Mouse (Mus musculus) liver, embryonic 18 days (tissue): ENCODE data around the gene B4galnt4. TPM values are rescaled to one million over a fixed set of nuclear protein-coding genes. Genes with fewer than 3 reads are reported as not detected.

ENCODE experiments used
- polyA plus RNA-seq: library from polyadenylated mRNA; depleted of rRNA; stranded (reverse); fragments of >200 nt; gene quantifications from 2 replicates; pipeline ENCODE4 v1.2.3, GENCODE M21; 2012; rRNA removed

The B4galnt4 gene
- polyA plus RNA-seq = 0.46 and 0.61 TPM in 2 replicates

DNA sequence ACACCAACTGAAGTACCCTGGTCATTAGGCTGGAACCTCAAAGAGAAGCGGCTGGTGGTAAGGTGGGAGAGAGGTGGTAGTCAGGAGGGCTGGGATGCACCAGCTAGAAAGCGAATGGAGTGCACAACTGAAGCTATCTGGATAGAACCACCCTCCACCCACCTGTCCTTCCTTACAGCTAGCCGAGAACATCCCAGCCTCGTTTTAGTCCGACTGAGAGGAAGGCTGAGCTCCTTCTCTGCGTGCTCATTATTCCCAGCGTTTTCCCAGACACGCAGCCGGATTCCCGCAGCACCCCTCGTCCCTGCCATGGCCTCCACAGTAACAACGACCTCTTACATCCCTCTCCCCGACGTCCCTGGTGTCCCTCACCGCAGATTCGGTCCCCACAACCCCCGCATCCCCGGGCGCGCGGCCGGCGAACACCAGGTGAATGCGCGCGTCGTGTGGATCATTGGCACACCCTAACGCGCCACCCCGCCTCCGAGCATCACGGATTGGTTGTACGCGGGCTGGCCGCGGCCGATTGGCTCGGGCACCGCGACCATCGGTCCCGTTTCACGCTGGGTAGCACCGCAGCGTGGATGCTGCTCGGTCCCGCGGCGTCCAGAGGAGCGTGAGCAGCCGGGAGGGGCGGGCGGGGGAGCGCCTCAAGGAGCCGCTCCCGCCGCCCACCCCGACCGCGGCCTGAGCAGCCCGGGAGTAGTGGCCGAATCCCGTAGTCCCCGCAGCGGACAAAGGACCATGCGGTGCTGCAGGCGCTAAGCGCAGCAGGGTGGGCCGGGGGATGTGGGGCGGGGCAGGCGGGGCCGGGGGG is at the start of gene B4galnt4:
Gene B4galnt4, plus strand, starts transcription at position 679 of the 817 bp plus-strand sequence.

DNA sequence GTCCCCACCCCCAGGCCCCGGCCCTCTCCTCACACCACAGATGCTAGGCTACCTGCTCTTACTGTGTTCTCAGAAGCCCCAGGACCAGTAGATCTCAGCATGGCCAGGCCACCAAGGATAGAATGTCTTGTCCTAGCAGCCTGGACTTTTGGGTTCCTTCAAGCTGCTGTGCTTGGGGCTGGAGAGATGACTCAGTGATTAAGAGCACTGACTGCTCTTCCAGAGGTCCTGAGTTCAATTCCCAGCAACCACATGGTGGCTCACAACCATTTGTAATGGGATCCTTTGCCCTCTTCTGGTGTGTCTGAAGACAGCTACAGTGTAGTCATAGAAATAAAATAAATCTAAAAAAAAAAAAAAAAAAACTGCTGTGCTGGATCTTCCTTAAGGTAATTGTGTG is 43.1 kb upstream of the B4galnt4 start, which contains the start of gene Ifitm6:
Gene Ifitm6, minus strand, starts transcription at position 101 of the 400 bp plus-strand sequence.

DNA sequence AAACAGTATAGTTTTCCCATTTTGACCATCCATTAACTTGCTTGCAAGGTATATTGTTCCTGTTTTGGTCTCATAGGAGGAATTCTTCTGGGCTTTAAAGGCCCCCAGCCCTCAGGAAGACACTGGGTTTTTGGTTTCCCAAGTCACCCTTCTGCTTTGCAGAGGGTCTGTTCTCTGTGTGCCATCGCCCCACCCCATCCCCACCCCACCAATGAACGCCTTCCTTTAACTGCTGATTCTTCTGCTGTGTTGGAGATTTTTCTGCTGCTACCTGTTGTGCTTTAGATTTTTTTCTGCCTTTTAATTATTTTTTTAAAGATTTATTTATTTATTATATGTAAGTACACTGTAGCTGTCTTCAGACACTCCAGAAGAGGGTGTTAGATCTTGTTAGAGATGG is 32.1 kb upstream of the B4galnt4 start, which contains the start of gene Gm17387:
Gene Gm17387, plus strand, starts transcription at position 301 of the 400 bp plus-strand sequence.

DNA sequence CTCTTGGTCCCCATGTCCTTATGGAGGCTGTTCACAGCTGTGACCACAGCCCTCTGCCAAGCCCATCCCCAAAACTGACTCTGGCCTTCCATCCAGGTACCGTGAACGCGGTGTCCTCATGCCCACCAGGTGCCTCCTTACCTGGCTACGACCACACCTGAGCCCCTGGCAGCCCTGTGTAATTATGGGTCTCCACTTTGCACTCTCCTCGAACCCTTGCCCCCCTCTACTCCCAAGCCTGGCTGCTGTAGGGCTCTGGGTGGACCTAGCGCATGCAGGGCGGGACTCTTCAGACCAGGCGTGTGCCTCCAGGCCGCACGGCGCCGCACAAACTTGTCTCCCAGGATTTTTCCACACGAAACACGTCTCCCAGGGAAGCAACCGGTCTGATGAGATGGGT is 16.9 kb downstream of the B4galnt4 start, which contains the start of gene Pkp3:
Gene Pkp3, plus strand, starts transcription at position 378 of the 400 bp plus-strand sequence.

DNA sequence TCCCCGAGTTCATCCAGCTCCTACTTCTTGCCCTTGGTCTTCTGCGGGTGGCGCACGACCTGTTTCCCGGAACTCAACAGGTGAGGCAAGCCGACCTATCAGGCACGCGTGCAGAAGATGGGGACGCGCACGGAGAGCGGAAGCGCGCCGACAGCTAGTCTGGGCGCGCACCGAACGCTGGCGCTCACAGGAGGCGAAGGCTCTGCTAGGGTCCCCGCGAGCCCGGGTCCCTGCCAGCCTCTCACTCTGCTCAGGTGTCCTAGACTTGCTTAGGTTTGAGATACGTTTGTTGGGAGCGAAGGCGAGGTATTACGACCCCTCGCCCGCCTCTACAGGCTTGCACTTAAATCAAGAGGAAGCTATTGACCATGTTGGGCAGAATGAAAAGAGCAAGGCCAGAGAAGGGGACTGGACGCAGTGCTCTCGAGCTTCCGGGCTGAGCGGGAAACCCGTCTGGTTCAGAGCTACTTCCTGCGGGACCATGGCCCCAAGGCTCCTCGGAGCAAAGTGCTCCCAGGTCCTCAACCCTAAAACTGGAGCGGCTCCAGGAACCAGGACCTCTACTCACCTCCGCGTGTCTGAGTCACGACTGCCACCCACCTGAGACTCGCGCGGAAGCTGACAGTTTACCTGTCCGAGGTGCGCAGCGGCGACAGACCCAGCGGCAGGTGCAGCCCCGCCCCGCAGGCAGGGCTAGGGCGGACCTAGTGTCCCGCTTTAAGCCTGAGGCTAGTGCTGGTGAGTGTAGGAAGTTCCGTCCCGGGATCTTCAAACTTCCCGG is 39.2 kb downstream of the B4galnt4 start, which contains the start of gene Sigirr:
Gene Sigirr, minus strand, starts transcription at position 662 of the 781 bp plus-strand sequence.

DNA sequence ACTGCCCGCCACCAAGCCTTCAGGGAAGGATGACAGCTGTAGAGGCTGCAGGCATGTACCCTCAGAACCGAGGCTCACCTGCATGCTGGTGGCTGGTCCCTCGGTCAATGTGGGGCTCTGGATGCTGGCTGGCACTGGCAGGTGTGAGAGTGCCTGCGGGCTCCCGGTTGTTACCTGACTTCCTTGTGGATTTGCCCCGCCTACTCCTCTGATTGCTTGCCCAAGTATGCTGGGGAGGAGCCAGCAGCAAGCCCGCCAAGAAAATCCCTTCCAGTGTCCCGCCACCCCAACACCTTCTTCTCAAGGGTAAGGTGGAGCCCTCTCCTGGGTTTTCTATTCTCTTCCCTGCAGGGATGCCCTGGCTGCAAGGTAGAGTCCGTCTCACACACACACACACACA is 56.7 kb downstream of the B4galnt4 start, which contains the start of gene Ano9:
Gene Ano9, minus strand, starts transcription at position 171 of the 400 bp plus-strand sequence.

Other genes with a start within 250 kb of the B4galnt4 start
- gene Zfp941, start 238.9 kb upstream of the B4galnt4 start, polyA plus RNA-seq = 0.17 and 0.21 TPM in 2 replicates
- gene Urah, start 226.1 kb upstream of the B4galnt4 start, polyA plus RNA-seq = 112 and 142 TPM in 2 replicates
- not detected in 2 replicates for gene Scgb1c1, start 215.6 kb upstream of the B4galnt4 start, polyA plus RNA-seq
- gene Odf3, start 213.3 kb upstream of the B4galnt4 start, polyA plus RNA-seq = not detected in 2 replicates
- gene Gm45785, start 204.8 kb upstream of the B4galnt4 start, polyA plus RNA-seq = not detected in 2 replicates
- 17.1 and 20.2 TPM in 2 replicates for gene Ric8a, start 204.1 kb upstream of the B4galnt4 start, polyA plus RNA-seq
- 18.5 TPM in 2 replicates for gene Bet1l, start 203.5 kb upstream of the B4galnt4 start, polyA plus RNA-seq
- 36.4 TPM in 2 replicates for gene Psmd13, start 179.1 kb upstream of the B4galnt4 start, polyA plus RNA-seq
- 46.5 and 51.9 TPM in 2 replicates for gene Sirt3, start 178.8 kb upstream of the B4galnt4 start, polyA plus RNA-seq
- gene Cox8b, start 160.7 kb upstream of the B4galnt4 start, polyA plus RNA-seq = 0.19 and 0.20 TPM in 2 replicates
- gene Nlrp6, start 140.2 kb upstream of the B4galnt4 start, polyA plus RNA-seq = 61.4 and 61.9 TPM in 2 replicates
- gene Pgghg, start 119.7 kb upstream of the B4galnt4 start, polyA plus RNA-seq = 12.3 and 13.2 TPM in 2 replicates
- 0.67 and 0.85 TPM in 2 replicates for gene Ifitm5, start 110.8 kb upstream of the B4galnt4 start, polyA plus RNA-seq
- 0.14 TPM in 1 of 2 replicates, not detected in the other for gene Gm45717, start 105.2 kb upstream of the B4galnt4 start, polyA plus RNA-seq
- gene Ifitm2, start 105.1 kb upstream of the B4galnt4 start, polyA plus RNA-seq = 552 and 564 TPM in 2 replicates
- gene Ifitm1, start 93.9 kb upstream of the B4galnt4 start, polyA plus RNA-seq = 53.0 and 54.4 TPM in 2 replicates
- 164 and 239 TPM in 2 replicates for gene Ifitm3, start 50.3 kb upstream of the B4galnt4 start, polyA plus RNA-seq
- gene Ifitm6, start 43.2 kb upstream of the B4galnt4 start, polyA plus RNA-seq = 193 and 325 TPM in 2 replicates
- not detected in 2 replicates for gene Gm17387, start 32.0 kb upstream of the B4galnt4 start, polyA plus RNA-seq
- gene Pkp3, start 17.1 kb downstream of the B4galnt4 start, polyA plus RNA-seq = 0.74 and 0.85 TPM in 2 replicates
- gene Sigirr, start 39.5 kb downstream of the B4galnt4 start, polyA plus RNA-seq = 17.1 and 19.8 TPM in 2 replicates
- gene Ano9, start 56.7 kb downstream of the B4galnt4 start, polyA plus RNA-seq = 7.8 and 10.3 TPM in 2 replicates
- gene Ptdss2, start 61.3 kb downstream of the B4galnt4 start, polyA plus RNA-seq = 41.9 and 44.3 TPM in 2 replicates
- gene Rnh1, start 111.8 kb downstream of the B4galnt4 start, polyA plus RNA-seq = 45.4 and 45.9 TPM in 2 replicates
- gene Hras, start 132.9 kb downstream of the B4galnt4 start, polyA plus RNA-seq = 39.5 and 41.3 TPM in 2 replicates
- gene Lrrc56, start 133.1 kb downstream of the B4galnt4 start, polyA plus RNA-seq = 3.1 and 3.4 TPM in 2 replicates
- 2.5 and 2.6 TPM in 2 replicates for gene Lmntd2, start 153.0 kb downstream of the B4galnt4 start, polyA plus RNA-seq
- gene Rassf7, start 154.8 kb downstream of the B4galnt4 start, polyA plus RNA-seq = 29.2 and 33.5 TPM in 2 replicates
- 6.8 and 9.2 TPM in 2 replicates for gene Phrf1, start 167.7 kb downstream of the B4galnt4 start, polyA plus RNA-seq
- gene Irf7, start 205.4 kb downstream of the B4galnt4 start, polyA plus RNA-seq = 54.2 and 82.1 TPM in 2 replicates
- 0.13 and 0.29 TPM in 2 replicates for gene Cdhr5, start 215.7 kb downstream of the B4galnt4 start, polyA plus RNA-seq
- 0.12 and 0.37 TPM in 2 replicates for gene Sct, start 218.0 kb downstream of the B4galnt4 start, polyA plus RNA-seq
- gene Drd4, start 230.9 kb downstream of the B4galnt4 start, polyA plus RNA-seq = not detected in 2 replicates